Mouse (Mus musculus) cortical plate, adult 2 months (tissue): Measurements from ENCODE around the gene Cnn2. TPM values are rescaled to one million over a fixed set of nuclear protein-coding genes. Genes with fewer than 3 reads are reported as not detected.

Source experiments
- H3K27ac ChIP-seq: fragments of 200-500 bp; 2 replicates; pipeline ENCODE4 v1.5.1; 2012; ENCODE audit warnings: low read length, control low read depth, inconsistent platforms; ENCODE audit not compliant: insufficient read depth
- H3K4me1 ChIP-seq: fragments of 200-500 bp; 2 replicates; pipeline ENCODE4 v1.6.1; 2011; ENCODE audit warnings: low read length; ENCODE audit not compliant: control insufficient read depth, insufficient read depth
- H3K4me3 ChIP-seq: fragments of 200-500 bp; 2 replicates; pipeline ENCODE4 v1.5.1; 2011; ENCODE audit warnings: mild to moderate bottlenecking, low read length, control low read depth; ENCODE audit not compliant: insufficient read depth
- CTCF ChIP-seq: fragments of 200-500 bp; IDR thresholded peaks from 2 replicates; pipeline ENCODE4 v1.5.1; 2011; ENCODE audit warnings: mild to moderate bottlenecking, control low read depth, low read length; ENCODE audit not compliant: insufficient read depth; ENCODE audit errors: extremely low read depth
- POLR2A ChIP-seq: fragments of 200-500 bp; IDR thresholded peaks from 2 replicates; pipeline ENCODE4 v1.6.1; 2011; ENCODE audit warnings: mild to moderate bottlenecking, low read length, control low read depth; ENCODE audit not compliant: insufficient read depth; ENCODE audit errors: extremely low read depth
- polyA plus RNA-seq: library from polyadenylated mRNA; depleted of rRNA; stranded (reverse); fragments of >200 nt; gene quantifications from 2 replicates; pipeline ENCODE4 v1.2.3, GENCODE M21; 2012

Cnn2 gene
- polyA plus RNA-seq, 1 experiment: 9.0 TPM

DNA sequence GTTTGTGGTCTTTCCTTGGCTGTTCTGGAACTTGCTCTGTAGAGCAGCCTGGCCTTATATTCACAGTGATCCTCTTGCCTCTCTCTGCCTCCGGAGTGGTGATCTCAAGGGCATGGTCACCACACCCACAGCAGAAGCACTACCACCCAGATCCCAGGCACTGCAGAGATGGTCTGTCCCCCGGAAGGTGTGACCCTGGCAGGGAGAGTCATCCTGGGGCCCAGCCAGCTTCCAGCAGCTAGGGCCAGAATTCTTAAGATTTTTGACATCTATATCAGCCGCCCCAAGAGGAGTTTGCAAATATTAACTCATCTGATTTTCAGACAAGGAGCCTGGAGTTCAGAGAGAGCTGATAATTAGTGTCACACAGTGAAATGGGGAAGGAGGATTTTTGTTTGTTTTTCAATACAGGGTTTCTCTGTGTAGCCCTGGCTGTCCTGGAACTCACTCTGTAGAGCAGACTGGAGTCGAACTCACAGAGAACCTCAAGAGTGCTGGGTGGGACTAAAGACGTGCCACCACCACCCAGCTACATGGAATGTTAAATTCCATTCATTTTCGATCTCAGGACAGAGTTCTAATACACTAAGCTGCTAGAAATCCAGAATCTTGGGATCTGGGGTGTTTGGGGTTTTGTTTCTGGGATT is 2.0 kb upstream of the Cnn2 start:
- Histone ChIP-seq H3K27ac (peak overlapping the region; percentile 83), H3K4me3 (peak overlapping the region; percentile 89), H3K4me1 (peaks cover 5% of the 10 kb centered on the region)
- TF ChIP-seq CTCF (no peak), POLR2A (no peak)

DNA sequence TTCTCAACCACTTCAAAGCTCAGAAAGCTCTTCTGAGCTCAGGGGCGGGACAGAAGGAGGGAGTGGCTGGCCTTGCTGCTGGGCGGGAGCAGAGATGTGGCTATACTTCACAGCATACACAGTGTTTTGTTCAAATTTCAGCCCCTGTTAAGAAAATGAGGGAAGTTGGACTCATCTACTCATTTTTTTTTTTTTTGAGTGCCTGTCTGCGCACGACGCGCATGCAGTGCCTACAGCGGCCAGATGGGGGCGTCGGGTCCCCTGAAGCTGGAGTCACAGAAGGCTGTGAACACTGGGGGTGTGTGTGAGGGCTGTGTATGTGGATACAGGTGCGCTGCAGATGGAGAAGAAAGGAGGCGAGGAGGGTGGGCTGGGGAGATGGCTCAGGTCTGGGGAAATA is 1.4 kb upstream of the Cnn2 start:
- Histone ChIP-seq H3K4me1 (peaks cover 5% of the 10 kb centered on the region), H3K4me3 (no peak overlapping the region), H3K27ac (no peak overlapping the region)
- peak; percentile 67 for TF ChIP-seq CTCF
- no peak for TF ChIP-seq POLR2A

DNA sequence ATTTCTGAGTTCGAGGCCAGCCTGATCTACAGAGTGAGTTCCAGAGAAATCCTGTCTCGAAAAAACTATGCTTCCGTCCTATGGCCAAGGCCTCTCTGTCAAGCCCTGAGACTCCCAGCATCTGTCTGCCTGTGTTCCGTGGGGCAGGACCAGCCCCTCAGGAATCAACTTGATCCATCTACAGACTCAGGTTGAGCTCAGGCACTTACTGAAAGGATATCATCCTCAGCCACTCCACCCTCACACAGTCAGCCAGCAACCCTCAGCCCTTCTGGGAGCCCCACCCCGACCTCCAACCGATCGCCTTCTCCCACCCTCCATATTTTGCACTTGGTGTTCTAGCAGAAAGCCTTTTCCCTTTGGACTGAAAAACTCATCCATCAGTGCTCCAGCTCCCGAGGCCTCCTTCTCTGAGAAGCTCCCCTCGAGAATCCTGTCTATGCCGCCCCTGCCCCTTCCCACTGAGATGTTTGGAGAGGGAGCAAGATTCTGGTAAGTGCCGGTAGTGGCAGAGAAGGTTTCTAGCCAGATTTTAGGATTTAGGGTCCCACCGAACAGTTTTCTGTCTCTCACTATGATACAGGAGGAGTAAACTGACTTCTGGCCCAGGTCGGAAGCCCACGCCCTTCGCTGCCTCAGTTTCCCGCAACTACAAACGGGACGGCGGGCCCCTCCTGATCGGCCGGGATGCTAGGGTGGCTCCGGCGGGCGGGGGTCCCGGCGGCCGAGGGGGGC is 446 bp upstream of the Cnn2 start:
- no peak for TF ChIP-seq CTCF
- no peak for TF ChIP-seq POLR2A
- Histone ChIP-seq H3K4me3 (peak overlapping the region; percentile 13; the same call in 1 of the 2 replicates), H3K27ac (no peak overlapping the region; the same call in 1 of the 2 replicates), H3K4me1 (peaks cover 3% of the 10 kb centered on the region; the same call in 1 of the 2 replicates)

DNA sequence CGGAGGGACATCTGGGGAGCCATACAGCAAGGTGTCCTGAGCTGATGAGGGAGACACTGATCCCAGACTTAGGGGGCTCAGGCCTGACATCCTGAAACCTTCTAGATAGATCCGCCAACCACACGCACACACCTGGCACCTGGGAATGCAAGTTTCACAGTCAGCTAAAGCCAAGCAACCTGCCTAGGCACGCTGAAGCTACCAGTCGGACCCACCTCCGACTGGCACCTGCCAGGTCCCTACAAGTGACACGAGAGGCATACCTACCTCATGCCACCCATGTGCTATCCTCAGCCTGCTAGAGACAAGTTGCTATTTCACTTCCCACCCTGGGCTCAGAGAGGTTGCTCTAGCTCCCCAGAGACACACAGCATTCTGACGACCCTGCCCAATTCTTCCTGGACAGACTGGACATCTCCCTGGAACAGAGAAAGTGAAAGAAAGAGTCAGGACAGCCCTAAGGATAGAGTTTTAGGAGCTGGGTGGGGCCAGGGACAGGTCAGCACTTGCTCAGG is 945 bp downstream of the Cnn2 start:
- peaks cover 3% of the 10 kb centered on the region; the same call in 1 of the 2 replicates for H3K4me1 ChIP-seq

DNA sequence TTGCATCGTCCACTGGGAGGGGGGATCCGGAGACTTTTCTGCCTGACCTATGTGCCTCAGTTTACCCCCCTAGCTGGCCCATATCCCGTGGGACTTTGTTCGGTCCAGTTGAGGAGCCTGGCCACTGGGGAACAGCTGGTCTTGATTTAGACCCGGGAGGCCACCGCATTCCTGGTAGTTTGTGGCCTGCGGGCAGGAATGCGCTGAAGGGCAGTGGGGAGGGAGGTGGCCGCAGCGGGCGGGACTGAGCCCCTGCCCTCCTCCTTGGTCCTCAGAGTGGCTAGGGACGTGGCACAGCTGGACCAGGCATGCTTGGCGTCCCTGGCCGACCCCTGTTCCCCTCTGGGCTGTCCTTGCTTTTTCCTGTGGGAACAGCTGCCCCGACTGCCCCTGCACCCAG is 1.5 kb downstream of the Cnn2 start:
- no peak for TF ChIP-seq POLR2A
- no peak for TF ChIP-seq CTCF
- H3K4me3 ChIP-seq: no peak overlapping the region
- H3K4me1 ChIP-seq: peaks cover 3% of the 10 kb centered on the region; the same call in 1 of the 2 replicates
- H3K27ac ChIP-seq: no peak overlapping the region

More for the DNA sequence above, 945 bp downstream of the Cnn2 start:
- TF ChIP-seq POLR2A (no peak), CTCF (no peak)
- Histone ChIP-seq H3K27ac (no peak overlapping the region), H3K4me3 (peak overlapping the region; percentile 13; the same call in 1 of the 2 replicates)

DNA sequence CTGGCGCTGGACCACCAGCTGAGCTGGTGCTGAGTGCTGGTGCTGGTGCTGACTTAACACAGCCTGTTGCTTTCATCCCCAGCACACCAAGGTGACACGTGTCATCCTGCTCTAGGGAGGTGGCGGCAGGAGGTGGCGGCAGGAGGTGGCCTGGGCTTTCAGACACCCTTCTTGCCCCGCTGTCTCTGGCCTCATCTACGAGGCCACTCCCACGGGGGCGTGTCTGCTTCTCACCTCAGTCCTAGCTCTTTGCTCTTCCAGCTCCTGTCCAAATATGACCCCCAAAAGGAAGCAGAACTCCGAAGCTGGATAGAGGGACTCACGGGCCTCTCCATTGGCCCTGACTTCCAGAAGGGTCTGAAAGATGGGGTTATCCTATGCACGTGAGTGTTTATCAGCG is 2.7 kb downstream of the Cnn2 start:
- no peak for TF ChIP-seq POLR2A
- no peak for TF ChIP-seq CTCF
- Histone ChIP-seq H3K27ac (no peak overlapping the region), H3K4me3 (no peak overlapping the region), H3K4me1 (peaks cover 1% of the 10 kb centered on the region; the same call in 1 of the 2 replicates)

DNA sequence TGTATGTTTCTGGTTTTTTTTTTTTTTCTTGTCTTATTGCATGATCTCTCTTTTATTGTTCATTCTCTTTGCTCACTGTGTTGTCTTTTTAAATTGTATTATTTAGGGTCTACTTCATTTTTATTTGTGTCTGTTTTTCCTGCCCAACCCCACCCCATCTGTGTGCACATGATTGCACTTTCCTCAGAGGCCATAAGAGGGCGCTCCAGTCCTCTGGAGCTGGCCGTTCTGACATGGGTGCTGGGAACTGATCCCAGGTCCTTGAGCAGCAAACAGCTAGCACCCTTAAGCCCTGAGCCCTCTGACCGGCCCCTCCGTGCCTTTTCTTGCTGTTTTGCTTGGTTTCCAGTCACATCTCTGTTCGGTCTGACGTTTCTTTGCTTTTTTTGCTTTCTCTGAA is 3.2 kb downstream of the Cnn2 start:
- Histone ChIP-seq H3K4me1 (no peaks in the 10 kb centered on the region), H3K27ac (no peak overlapping the region), H3K4me3 (no peak overlapping the region)
- no peak for TF ChIP-seq POLR2A
- no peak for TF ChIP-seq CTCF

DNA sequence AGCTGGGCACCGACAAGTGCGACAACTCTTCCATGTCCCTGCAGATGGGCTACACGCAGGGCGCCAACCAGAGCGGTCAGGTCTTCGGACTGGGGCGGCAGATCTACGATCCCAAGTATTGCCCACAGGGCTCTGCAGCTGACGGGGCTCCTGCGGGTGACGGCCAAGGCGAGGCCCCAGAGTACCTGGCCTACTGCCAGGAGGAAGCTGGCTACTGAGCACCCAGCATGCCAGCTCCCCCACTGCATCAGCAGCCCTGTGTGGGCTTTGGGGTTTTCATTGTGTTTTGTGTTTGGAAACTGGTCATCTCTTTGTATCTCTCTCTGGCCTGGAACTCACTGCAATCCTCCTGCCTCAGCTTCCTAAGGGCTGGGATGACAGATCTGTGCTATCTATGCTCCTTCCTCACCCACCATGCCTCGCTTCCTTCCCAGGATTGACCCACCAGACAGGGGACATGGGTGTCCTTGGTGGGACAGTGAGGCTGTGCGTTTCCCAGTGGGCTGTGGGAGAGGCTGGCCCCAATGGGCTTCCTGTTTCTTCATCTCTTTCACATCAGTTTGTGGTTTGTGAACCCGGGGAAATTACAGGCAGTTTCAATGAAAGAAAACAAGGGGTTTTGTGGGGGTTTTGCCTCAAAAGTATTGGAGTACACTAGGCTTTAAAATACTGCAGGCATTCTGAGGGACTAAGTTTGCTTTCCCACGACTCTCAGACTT is 6.2 kb downstream of the Cnn2 start:
- TF ChIP-seq POLR2A (no peak), CTCF (no peak)
- no peak overlapping the region for H3K27ac ChIP-seq
- H3K4me1 ChIP-seq: no peaks in the 10 kb centered on the region
- no peak overlapping the region for H3K4me3 ChIP-seq

DNA sequence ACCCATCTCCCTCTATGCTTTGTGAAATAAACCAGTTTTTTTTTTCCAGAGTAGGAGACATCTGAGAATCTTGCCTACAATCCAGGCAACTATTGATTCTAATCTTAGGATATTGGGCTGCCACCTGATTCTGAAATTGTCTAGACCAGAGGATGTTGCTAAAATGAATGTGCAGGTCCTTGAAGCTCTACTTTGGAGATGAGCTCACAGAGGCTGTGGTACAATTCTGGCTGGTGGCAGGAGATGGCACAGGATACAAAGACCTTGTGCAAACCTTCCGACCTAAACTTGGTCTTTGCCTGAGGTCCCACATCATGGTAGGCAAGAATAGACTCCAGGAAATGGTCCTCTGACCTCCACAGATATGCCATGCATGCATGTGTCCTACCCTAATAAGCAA is 7.3 kb downstream of the Cnn2 start:
- no peak for TF ChIP-seq CTCF
- no peak for TF ChIP-seq POLR2A
- H3K4me3 ChIP-seq: no peak overlapping the region
- no peaks in the 10 kb centered on the region for H3K4me1 ChIP-seq
- H3K27ac ChIP-seq: no peak overlapping the region
